Mouse (Mus musculus): Measurements from ENCODE around the gene Nipsnap1. TPM values are rescaled to one million over a fixed set of nuclear protein-coding genes. Genes with fewer than 3 reads are reported as not detected.

The Nipsnap1 gene
- 10 to 100 TPM; 83.4 to 91.1 TPM for total RNA-seq (2021)
- long read RNA-seq, experiment 1, transcript Nipsnap1-201 (10 exons, 1,926 nt) = major isoform, 68 of 79 reads
- long read RNA-seq, experiment 1, partial matches to known transcripts = 1 of 79 reads
- long read RNA-seq, experiment 1, other reads (novel, unspliced or antisense) = 10 of 79 reads
- long read RNA-seq, experiment 2, transcript Nipsnap1-201 (10 exons, 1,926 nt) = major isoform, 85 of 90 reads
- long read RNA-seq, experiment 2, partial matches to known transcripts = 1 of 90 reads
- long read RNA-seq, experiment 2, other reads (novel, unspliced or antisense) = 4 of 90 reads

DNA sequence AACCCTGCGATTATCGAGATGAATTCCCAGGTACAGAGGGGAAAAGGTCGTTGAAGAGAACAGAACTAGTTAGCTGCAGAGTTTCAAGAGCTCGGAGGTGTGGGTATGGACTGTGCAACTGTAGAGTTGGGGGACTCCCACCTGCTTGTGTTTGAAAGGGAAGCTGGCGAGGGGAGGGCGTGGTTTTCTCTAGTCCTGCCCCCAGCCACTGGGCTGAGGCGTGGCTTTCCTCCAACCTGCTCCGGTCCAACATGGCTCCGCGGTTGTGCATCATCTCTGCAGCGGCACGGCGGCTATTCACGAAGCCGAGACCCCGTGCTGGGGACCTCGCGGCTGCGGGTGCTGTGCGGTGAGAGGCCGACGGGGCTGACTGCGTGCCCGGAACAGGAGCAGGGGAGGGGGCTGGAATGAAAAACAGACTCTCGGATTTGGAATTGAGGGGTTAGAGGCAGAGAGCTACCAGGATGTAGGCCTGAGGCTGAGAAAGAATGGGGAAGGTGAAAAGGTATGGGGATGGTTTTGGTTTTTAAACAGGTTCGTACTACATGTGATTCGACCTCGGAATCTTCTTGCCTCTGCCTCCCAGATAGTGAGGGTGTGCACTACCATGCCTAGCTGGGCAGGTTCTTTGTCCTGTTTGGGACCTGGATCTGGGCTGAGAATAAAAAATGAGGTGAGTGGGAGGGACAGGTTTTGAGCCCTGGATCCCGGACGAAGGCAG is at the start of gene Nipsnap1:
Nipsnap1 (plus strand) TSS at position 197 of the 721 bp plus-strand sequence.
- peak; percentile 78 to 82 for DNase-seq (ENCODE audit: low spot score in 2 of 2)

DNA sequence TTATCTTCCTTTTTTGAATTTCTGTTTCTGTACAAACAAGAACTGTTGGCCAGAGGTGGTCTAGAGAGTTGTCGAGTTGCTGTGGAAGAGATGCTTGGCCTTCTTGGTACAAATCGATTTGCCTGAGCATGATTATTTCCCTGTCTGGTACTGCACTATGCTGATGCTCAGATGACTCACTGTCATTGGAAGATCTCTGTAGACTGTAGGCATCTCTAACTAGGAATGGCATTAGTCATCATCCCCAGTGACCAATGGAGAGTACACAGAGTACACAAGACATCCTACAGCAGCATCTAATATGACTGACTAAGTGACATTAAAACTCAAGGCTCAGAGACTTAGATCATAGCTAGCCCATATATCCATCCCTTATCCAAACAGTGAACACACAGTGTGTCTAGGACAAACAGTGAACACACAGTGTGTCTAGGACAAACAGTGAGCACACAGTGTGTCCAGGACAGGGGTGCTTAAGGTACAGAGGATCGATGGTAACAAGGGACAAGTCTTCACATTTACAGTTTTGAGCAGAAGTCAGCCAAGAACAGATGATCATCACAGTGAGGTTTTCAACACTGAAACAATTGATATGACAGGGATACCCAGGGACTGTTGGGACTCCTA is 47.5 kb upstream of the Nipsnap1 start:
- DNase-seq (ENCODE audit: low spot score in 2 of 2) = no peak

GRCm38 (mm10) chr11:4827340-4827739 is 46.4 kb upstream of the Nipsnap1 start:
- DNase-seq (ENCODE audit: low spot score in 2 of 2) = no peak

DNA sequence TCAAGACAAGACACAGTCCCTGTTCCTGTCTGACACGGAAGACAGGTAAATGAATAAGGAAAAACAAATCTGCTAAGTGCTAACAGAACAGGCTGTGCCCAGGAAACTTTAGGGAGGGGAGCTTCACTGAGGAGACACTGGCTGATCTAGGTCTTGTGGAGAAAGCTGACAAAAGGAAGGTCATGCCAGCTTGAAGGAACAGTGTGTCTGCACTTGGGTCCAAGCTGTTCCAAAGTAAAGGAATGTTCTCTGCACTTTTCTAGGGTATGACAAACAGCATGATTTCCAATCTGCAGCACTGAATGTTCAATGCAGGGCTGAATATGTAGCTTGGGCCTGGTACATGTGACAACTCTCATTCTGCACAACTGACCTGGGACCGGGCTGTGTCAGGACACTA is 45.8 kb upstream of the Nipsnap1 start:
- peak in 1 of 2 experiments; percentile 28 for DNase-seq (ENCODE audit: low spot score in 2 of 2)

DNA sequence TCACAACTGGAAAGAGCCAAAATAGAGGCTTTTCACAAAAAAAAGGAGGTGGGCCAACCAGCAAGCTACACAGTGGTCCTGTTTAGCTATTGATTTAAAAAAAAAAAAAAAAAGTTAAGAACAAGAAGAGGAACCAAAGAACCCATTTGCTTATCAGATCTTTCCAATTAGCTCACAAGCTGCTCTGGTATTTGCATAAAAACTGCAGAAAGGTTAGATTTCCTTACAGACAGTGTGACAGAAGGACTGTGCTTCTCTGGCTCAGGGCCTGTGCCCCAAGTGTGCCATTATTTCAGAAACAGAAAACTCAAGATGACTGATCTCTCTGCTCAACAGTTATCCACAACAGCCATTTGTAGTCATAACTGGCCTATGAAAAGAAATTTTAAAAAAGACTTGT is 42.7 kb upstream of the Nipsnap1 start:
- no peak for DNase-seq (ENCODE audit: low spot score in 2 of 2)

DNA sequence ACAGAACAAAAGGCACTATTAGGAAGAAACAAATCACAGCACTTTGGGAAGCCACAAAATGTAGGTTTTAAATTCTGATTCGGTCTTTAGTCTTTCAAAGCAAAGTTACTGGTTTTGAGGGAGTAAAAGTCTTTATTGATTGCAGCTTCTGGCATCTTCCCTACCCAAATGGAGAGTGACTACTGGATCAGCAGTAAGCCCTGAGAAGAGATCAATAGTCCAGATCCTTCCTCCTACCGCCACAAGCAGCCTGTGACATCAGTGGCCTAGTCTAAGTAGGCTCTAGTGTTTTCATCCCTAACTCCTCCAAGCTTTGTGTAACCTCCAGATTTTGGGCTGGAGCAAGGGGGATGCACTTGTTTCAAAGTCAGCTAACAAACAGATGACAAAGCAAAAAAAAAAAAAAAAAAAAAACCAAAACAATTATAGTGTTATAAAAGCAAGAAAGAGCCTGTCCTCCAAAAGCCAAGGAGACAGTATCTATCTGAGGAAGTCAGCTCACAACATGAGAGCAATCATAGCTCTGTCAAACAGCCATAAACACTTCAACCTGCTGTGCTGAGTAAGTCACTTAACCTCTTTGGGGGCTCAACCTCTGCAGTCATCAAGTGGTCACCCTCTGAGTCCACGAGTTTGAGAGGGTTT is 40.3 kb upstream of the Nipsnap1 start:
- no peak for DNase-seq (ENCODE audit: low spot score in 2 of 2)

GRCm38 (mm10) chr11:4835436-4835835 is 38.3 kb upstream of the Nipsnap1 start:
- no peak for DNase-seq (ENCODE audit: low spot score in 2 of 2)

- DNase-seq (ENCODE audit: low spot score in 2 of 2) = peak; percentile 35 to 43
These were observed 37.0 kb upstream of the Nipsnap1 start for GRCm38 (mm10) chr11:4836755-4837154.

DNA sequence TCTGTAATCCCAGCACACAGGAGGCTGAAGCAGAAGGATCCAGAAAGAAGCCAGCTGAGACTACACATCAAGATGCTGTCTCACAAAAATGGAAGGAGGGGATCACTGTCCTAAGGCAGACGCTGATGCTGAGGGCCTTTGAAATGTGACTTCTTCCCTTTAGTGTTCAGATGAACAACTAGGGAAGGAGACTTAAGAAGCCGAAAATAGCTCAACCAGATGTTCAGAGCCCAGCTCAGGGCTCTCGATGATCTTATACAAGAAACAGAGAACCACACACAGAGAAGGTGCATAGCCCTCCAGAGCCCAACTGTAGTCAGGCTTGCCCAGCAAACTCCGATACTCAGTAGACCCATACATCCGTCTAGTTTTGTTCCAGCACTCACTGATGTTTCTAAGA is 36.4 kb upstream of the Nipsnap1 start:
- DNase-seq (ENCODE audit: low spot score in 2 of 2) = no peak

GRCm38 (mm10) chr11:4838235-4838634 is 35.5 kb upstream of the Nipsnap1 start:
- DNase-seq (ENCODE audit: low spot score in 2 of 2) = no peak

GRCm38 (mm10) chr11:4840942-4841526 is 32.7 kb upstream of the Nipsnap1 start:
- DNase-seq (ENCODE audit: low spot score in 2 of 2) = no peak

GRCm38 (mm10) chr11:4848483-4849248 is 25.1 kb upstream of the Nipsnap1 start:
- no peak for DNase-seq (ENCODE audit: low spot score in 2 of 2)

DNA sequence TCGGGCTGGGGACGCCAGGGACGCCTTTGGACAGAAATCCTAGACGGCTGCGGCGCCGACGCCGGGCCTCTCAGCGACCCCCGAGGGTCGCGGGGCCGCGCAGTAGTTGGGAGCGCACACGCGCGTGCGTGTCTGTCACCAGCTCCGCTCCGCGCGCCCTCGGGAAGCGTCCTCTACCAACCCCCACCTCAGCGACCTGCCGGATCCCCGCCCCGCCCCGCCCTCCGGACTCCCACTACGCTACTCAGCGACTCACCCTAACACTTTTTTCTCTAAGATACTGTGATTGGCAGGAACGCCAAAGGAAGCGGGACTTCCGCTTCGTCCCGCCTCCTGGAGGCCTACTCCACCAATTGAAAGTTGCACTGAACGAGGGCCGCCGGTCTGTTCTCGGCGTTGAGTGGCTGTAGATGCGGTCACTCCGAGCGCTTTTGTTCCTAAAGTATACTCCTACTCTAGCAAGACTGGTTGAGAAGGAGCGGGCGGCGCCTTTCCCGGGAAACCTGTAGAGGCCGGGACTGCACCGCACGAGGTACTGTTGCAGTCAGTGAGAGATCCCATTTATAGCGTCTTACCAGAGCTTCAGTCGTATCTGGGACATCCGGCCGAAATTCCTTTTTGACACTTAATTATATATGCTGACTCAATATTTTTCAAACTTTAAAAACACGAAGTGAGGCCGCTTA is 24.4 kb upstream of the Nipsnap1 start, which contains the start of gene Nf2:
Nf2 (minus strand) TSS at position 279 of the 686 bp plus-strand sequence.
- peak; percentile 97 to 99 for DNase-seq (ENCODE audit: low spot score in 2 of 2)

- DNase-seq (ENCODE audit: low spot score in 2 of 2) = no peak
These were observed 23.3 kb upstream of the Nipsnap1 start for GRCm38 (mm10) chr11:4850404-4850803.

DNA sequence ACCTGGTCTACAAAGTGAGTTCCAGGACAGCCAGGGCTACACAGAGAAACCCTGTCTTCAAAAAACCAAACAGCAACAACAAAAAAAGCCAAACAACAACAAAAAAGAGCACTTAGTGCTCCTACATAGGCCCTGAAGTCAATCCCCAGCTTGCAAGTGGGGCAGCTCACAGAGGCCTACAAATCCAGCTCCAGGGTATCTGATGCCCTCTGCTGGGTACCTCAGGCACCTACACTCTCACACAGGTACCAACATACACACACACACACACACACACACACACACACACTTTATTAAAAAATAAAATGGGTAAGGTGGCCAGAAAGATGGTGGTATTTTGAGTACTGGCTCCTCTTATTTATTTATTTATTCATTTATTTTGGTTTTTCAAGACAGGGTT is 20.7 kb upstream of the Nipsnap1 start:
- no peak for DNase-seq (ENCODE audit: low spot score in 2 of 2)

- no peak for DNase-seq (ENCODE audit: low spot score in 2 of 2)
These were observed 19.6 kb upstream of the Nipsnap1 start for GRCm38 (mm10) chr11:4854181-4854580.

- no peak for DNase-seq (ENCODE audit: low spot score in 2 of 2)
These were observed 15.3 kb upstream of the Nipsnap1 start for GRCm38 (mm10) chr11:4858416-4858815.

DNA sequence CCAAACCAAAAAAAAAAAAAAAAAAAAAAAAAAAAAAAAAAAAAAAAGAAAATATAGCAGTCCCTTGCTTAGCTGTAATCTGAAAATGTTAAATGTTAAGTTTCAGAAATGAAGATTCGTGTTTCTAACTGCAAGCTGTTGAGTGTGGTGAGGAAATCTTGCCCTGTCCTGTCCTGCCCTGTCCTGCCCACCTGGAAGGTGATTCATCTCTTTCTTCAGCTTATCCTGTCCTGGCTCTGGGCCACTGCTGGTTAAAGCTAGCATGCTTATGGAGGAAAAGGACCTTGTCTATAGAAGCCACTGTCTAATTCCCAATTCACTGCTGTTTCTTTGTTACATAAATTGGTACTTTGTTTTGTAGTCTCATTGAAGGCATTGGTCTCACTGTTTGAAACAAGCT is 12.8 kb upstream of the Nipsnap1 start:
- DNase-seq (ENCODE audit: low spot score in 2 of 2) = no peak

GRCm38 (mm10) chr11:4861816-4862604 is 11.7 kb upstream of the Nipsnap1 start:
- no peak for DNase-seq (ENCODE audit: low spot score in 2 of 2)

Measured in layer of hippocampus, postnatal 14 days (tissue).